Mouse (Mus musculus): ENCODE results near the gene Cops6. TPM values are rescaled to one million over a fixed set of nuclear protein-coding genes. Genes with fewer than 3 reads are reported as not detected.

The Cops6 gene
- total RNA-seq (2021) = 10 to 100 TPM; 92.5 to 95.9 TPM
- long read RNA-seq, experiment 1, transcript Cops6-201 (10 exons, 1,787 nt) = major isoform, 281 of 301 reads
- long read RNA-seq, experiment 1, partial matches to known transcripts = 13 of 301 reads
- long read RNA-seq, experiment 1, other reads (novel, unspliced or antisense) = 6 of 301 reads
- long read RNA-seq, experiment 2, transcript Cops6-201 (10 exons, 1,787 nt) = major isoform, 372 of 399 reads
- long read RNA-seq, experiment 2, partial matches to known transcripts = 11 of 399 reads
- long read RNA-seq, experiment 2, other reads (novel, unspliced or antisense) = 14 of 399 reads

DNA sequence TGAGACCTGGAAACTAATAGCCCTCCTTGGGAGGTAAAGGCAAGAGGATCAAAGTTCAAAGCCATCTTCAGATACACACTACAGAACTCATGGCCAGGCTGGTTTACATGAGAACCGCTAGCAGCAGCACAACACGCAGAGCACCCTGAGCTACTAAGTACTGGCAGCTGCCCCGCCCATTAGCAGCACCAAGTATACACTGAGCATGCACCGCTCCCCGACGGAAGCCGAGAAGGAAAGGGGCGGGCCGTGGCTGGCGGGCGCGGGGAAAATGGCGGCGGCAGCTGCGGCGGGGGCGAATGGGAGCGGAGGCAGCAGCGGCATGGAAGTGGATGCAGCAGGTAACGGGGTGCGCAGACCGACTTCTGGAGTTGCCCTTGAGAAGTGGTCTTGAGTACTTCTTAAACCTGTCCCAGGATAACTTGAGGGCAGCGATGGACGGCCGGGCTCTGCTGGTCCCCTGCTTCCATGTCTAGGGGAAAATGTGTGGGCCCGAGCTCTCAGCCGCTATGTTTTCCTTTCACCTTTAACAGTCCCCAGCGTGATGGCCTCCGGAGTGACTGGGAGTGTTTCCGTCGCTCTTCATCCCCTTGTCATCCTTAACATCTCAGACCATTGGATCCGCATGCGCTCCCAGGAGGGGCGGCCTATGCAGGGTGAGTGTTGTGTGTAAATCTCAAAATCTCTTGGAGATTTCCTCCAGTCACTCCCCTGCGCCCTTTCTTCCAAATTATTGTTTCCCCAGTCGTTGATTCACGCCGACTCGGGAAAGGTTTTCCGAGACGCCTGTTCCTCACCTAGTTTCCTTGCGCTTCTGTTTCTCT, at the start of gene Cops6:
Gene Cops6, plus strand, starts transcription at position 230 of the 824 bp plus-strand sequence.
- peak; percentile 86 to 92 for DNase-seq
- intact Hi-C loops (cut with DNase I) = loop anchor here (2.0 kb wide), 1 partner anchor 44 kb away; the partner anchor contains the start of gene Zscan21

DNA sequence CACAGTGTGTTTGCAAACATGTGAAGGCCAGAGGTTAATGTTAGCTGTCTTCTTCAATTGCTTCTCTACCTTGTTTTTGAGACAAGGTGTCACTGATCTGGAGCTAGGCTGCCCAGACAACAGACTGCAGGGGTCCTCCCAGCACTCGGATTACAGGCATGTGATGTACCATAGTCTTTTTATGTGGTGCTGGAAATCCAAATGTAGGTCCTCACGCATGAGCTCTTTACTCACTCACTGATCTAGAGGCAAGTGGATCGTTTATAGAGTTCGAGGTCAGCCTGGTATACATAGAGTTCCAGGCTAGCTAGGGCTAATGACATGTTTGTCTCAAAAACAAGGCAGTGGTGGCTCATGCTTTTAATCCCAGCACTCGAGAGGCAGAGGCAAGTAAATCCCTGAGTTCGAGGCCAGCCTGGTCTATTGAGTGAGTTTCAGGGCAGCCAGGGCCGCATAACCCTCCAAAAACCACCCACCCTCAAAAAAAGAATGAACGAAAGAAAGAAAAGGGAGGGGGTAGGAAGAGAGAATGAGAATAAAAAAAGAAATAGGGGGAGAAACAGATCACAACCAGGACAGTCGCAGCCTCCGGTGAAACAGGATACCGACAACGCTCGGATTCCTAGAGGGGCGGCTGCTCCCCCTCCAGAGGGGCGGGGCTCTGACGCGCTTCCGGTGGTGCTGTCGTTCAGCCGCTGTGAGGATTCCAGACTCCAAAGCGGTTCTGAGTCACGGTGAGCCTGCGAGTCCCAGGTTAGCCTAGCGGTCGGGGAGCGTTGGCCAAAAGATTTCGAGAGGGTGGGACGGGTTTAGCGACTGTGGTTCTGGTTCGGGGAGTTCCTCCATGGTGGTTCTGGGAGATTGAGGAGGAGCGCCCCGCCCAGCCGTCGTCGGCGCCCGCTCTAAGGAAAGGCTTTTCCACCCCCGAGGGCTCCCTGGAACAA, 44.3 kb upstream of the Cops6 start, which contains the start of gene Zscan21:
Gene Zscan21, plus strand, starts transcription at position 649 of the 944 bp plus-strand sequence.
- intact Hi-C loops (cut with DNase I) = loop anchor here (2.0 kb wide), 1 partner anchor 44 kb away; the partner anchor contains the start of gene Cops6
- DNase-seq = peak; percentile 84 to 85

DNA sequence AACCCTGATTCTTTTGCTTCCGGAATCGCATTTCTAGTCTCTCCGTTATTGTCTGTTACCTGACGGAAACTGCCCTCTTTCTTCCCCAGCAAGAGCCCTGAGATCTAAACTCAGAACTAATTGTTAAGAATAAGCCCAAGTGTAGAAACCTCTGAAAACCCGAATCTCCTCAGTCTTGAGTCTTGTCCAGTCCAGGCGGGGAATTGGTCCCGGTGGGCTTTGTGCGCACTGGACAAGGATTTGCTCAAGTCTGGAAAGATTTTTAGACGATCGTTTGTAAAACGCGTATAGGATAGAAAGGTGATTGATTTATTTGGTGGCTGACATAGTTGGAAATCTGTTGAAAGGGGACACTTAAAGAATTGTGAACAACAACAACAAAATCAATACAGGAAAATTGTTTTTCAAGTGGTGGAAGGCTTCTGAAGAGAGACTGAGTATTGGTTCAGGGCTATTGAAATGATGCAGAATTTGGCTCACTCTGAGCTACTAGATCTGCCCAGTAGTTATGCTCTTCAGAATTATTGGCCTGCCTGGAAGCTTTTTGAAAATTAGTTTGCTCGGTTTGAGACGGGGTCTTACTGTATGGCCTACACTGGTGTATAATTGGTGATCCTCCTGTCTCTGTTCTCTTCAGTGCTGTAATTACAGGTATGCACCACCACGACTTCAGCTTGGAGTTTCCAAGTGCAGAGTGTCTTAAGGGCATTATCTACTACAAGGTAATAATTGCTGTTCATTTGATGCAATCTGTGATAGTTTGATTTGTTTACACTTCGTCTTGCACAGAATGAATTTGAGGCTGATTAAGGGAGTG, 43.5 kb upstream of the Cops6 start:
- intact Hi-C loops (cut with DNase I) = loop anchor here (2.0 kb wide), 1 partner anchor 43 kb away; the partner anchor contains the start of gene Cops6

DNA sequence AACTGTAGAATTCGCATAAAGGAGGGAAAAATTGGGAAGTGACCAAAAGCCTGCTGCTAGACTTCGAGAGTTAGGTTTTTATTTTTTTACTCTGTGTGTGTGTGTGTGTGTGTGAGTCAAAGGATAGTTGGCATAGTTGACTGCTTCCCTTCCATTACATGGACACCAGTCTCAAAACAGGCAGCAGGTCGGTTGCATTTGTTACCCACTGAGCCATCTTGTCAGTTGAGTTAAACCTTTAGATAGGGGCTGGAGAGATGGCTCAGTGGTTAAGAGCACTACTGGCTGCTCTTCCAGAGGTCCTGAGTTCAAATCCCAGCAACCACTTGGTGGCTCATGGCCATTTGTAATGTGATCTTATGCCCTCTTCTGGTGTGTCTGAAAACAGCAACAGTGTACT, 42.8 kb upstream of the Cops6 start:
- DNase-seq = no peak
- intact Hi-C loops (cut with DNase I) = no loop called here

More for the DNA sequence above, 43.5 kb upstream of the Cops6 start:
- DNase-seq = no peak

DNA sequence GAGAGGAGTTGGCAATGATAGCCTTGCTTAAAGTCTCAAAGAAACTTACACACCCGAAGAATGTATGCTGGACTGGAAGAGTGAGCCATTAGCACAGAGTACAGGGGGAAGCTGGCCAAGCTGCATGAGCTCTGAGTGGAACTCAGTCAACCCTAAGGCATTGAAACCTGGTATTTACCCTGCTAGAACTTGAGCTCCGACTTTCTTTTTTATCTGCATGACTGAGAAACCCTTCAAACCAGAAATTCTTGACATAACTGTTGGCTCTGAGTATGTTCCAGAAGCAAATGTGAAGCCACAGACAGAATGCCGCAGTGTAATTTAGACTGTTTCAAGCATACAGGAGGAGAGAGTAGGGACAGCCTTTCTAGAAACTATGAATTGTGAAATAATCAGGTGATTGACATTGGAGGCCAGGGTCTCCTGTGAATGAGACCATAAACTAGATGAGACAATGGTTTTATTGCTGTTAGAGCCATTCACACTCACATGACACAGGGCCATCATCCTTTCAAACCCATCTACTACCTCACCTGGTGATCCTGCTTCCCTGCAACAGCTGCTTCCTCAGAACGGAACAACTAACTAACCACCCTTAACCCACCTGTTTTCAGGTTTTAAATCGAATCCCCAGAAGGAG, 28.3 kb upstream of the Cops6 start:
- DNase-seq = no peak
- intact Hi-C loops (cut with DNase I) = no loop called here

DNA sequence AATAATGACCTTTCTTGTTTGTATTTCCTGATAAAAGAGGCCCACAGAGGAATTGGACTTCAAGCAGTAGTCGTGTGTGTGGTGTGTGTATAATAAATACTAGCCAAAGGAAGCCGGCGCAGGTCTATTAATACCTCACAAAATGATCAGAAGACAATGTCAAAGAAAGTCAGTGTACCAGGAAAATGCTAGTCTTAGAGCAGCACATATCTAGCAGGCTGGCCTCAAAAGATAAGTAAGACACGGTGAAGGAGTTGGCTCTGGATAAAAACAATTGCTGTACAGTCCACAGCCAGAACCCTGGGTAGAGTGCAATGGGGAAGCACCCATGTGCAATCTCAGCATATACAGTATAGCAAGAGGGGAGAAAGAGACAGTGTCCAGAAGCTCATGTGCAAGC, 23.6 kb upstream of the Cops6 start:
- DNase-seq = no peak
- intact Hi-C loops (cut with DNase I) = no loop called here

DNA sequence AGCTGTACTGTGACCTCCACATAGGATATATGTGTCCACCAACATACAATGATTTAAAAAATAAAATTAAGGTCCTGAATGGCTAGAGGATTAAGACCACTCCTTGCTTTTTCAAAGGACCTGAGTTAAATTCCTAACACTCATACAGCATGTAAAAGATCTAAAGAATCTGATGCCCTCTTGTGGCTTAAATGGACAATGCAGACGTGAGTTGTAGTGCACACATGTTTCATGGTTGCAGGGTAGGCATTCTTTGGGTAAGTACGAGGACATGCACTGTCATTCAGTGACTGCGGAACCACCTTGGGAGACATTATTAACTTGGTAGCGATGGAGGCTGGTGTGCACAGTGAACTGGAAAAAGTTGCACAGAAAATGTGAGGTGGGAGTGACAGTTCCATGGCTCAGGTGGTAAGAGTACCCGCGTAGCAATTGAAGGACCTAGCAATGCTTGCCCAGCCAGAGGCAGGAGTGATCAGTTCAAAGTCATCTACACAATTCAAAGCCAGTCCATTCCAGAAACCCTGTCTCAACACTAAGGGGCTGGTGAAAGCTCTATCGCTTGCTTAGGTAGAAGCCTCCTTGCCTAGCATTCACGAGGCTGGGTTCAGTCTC, 22.8 kb upstream of the Cops6 start:
- DNase-seq = no peak
- intact Hi-C loops (cut with DNase I) = no loop called here

DNA sequence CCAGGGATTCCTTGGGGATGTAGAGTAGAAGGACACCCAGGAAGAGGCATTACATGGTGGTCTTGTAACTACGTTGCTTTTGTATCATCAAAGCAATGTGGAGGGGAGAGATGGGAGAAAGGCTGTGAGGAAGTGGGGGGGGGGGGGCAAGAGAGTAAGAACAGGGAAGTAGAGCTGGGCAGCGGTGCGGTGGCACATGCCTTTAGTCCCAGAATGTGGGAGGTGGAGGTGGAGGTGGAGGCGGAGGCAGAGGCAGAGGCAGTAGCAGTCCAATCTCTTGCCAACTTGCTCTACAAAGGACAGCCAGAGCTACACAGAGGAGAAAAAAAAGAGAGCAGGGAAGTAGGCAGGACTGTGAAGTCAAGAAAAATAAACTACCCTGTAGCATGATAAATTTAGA, 22.3 kb upstream of the Cops6 start:
- DNase-seq = no peak
- intact Hi-C loops (cut with DNase I) = no loop called here

DNA sequence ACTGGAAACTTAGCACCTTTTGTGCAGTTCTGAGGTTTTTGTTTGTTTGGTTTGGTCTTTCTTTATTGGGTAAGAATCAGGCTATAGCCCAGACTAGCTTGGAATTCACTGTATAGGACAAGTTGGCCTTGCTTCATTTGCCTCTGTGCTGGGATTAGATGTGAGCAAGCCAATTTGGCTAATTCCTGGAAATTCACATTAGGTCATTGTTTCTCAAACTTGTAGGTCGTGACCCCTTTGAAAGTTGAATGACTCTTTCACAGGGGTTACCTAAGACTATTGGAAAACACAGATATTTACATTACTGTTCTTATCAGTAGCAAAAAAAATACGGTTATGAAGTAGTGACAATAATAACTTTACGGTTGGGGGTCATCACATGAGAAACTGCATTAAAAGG, 6.5 kb upstream of the Cops6 start:
- intact Hi-C loops (cut with DNase I) = loop anchor here (5.0 kb wide), 1 partner anchor 67 kb away; the partner anchor contains the start of gene Zkscan1

DNA sequence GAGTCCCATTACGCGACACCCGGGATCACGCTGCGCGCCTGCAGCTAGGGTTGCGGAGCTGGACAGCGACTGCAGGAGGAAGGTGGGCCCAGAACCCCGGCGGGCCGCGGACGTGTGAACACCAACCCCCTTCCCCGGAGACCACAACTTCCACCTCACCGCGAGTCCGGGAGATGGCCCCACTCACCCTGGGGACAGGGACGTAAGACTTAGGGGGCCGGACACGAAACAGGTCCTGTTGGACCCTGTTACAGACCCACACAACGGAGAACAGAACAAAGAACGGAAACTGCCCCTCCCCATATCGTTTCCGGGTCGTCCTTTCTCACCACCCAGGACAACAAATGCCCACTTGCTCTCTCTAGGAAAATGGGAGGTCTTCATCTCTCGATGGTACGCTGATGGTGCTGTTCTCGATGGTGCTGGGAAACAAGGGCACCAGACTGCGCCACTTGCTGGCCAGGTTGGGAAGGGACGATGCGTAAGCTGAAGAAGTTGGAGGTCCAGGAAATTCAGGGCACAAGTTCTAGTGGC, 5.4 kb upstream of the Cops6 start, which contains the start of gene Zfp113:
Gene Zfp113, minus strand, starts transcription at position 302 of the 534 bp plus-strand sequence.
- intact Hi-C loops (cut with DNase I) = no loop called here
- peak; percentile 72 to 77 for DNase-seq

More for the DNA sequence above, 6.5 kb upstream of the Cops6 start:
- no peak for DNase-seq

DNA sequence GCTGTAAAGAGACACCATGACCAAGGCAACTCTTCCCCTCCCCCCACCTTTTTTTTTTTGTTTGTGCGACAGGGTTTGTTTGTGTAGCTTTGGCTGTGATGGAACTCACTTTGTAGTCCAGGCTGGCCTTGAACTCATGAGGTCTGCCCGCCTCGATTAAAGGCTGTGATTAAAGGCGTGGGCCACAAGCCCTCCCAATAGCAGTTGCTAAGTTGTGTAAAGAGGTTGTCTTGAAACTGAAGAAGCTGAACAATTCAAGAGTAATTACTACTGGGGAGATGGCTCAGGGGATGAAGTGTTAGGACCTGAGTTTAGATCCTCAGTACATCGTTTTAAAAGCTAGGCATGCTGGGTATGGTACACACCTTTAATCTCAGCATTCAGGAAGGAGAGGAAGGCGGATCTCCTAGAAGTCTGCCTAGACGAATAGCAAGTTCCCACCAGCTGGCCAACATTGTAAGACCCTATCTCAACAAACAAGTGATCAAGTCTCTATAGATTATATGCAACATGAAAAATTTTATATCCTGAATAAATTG, 578 bp upstream of the Cops6 start:
- no peak for DNase-seq
- intact Hi-C loops (cut with DNase I) = loop anchor here (2.0 kb wide), 1 partner anchor 43 kb away; the partner anchor contains the start of gene Zscan21

DNA sequence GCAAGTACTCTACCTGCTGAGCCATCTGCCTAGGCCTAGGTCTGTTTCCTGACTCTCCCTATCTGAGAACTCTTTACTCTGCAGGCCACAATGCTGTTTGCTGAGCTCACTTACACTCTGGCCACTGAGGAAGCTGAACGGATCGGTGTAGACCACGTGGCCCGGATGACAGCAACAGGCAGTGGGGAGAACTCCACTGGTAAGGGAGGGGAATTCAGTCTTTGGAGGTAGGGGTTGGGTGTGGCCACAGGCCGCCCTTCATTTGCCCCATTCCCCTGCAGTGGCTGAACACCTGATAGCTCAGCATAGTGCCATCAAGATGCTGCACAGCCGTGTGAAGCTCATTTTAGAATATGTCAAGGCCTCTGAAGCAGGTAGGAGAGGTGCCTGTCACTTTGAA, 2.2 kb downstream of the Cops6 start:
- intact Hi-C loops (cut with DNase I) = no loop called here
- no peak for DNase-seq

DNA sequence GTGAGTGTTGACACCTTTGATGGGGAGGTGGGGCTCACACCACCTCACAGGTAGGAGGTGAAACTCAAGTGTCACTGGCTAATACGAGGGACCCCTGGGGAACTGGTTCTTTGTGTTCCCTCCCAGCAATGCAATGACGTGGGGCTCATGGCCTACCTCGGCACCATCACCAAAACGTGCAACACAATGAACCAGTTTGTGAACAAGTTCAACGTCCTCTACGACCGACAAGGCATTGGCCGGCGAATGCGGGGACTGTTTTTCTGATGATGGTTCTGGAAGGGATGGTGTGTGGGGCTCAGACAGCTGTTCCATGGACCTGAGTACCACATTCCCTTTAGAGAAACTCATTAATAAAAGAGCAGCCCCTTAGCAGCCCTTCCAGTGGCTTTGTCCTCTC, 2.7 kb downstream of the Cops6 start:
- intact Hi-C loops (cut with DNase I) = no loop called here
- no peak for DNase-seq

DNA sequence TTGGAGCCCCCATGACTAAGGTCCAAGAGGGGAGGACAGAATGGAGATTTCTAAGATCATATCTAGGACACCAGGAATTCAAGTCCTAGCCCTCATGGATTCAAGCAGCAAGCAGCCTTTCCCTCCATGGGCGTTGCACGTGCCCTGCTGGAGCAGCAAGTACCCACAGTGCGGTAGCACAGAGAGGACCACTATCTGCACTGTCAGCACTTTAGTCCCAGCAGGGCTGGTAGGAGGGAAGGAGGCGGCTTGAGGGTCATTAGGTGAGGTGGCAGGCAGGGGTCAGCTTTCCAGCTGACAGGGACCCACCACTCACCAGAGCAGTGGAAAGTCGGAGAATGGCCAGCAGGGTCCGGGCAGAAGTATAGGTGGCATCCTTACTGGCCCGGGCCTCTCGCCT, 4.7 kb downstream of the Cops6 start:
- DNase-seq = no peak
- intact Hi-C loops (cut with DNase I) = no loop called here

DNA sequence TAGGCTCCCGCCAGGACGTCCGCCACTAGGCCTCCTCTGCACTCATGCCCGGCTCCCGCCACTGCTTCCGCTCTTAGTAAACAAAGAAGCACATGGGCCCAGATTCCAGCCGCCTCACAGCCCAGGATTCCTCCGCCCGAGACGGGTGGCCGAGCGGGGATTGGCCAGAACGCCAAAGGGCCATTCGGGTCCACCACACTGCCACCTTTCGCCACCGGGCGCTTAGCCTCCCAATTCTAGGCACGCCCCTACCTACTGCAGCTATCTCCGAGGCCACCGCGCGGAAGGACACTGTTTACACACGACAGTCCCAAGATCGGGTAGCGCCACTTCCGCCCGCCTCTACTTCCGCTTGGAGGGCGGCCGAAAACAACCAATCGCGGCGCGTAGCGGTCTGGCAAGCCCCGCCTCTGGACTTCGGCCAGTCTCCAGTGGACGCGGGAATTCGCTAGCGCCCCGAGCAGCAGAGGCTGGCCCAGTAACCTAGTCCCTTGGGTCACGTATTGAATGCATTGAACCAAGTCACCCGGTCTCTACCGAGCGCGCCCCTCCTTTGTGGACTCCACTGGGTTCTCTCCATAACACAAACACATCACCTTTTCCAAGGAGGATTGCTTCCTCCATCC, 10.2 kb downstream of the Cops6 start:
- intact Hi-C loops (cut with DNase I) = no loop called here
- peak; percentile 96 for DNase-seq

DNA sequence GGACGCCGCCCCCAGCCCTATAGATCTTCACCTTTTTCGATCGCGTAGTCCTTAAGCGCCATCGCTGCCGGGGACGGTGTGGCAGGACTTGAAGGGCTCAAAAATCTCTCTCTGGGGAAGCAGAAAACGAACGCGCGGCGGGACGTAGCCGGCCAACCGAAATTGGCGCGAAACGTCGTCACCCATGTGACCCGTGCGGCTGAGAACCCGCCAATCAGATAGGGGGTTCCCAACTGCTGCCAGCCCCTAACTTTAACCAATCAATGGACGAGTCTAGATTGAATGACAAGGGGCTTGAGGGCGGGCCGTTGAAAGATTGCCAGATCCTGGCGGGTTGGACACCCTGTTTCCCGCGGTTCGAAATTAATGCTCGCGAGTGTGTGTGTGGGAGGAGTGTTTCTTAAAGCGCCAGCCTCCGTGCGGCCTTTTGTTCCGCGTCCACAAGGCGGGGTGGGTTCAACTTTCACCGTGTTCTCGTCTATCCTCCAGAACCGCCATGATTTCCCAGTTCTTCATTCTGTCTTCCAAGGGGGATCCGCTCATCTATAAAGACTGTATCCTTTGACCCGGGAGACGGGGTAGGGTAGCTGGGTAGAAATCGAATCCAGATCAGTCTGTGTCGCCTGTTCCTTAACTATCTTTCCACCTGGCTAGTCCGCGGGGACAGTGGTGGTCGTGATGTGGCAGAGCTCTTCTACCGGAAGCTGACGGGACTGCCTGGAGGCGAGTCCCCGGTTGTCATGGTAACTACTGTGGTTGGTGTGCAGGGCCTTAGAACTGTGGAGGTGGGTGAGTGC, 11.0 kb downstream of the Cops6 start, which contains the start of the genes Ap4m1 and Mcm7:
Gene Ap4m1, plus strand, starts transcription at position 308 of the 797 bp plus-strand sequence.
Gene Mcm7, minus strand, starts transcription at position 728 of the 797 bp plus-strand sequence.
- intact Hi-C loops (cut with DNase I) = no loop called here
- peak; percentile 97 to 99 for DNase-seq

All from gastrocnemius, postnatal 36 days (tissue).